ENCODE assay signal across 9 mouse cellular contexts in the genomic region with DNA sequence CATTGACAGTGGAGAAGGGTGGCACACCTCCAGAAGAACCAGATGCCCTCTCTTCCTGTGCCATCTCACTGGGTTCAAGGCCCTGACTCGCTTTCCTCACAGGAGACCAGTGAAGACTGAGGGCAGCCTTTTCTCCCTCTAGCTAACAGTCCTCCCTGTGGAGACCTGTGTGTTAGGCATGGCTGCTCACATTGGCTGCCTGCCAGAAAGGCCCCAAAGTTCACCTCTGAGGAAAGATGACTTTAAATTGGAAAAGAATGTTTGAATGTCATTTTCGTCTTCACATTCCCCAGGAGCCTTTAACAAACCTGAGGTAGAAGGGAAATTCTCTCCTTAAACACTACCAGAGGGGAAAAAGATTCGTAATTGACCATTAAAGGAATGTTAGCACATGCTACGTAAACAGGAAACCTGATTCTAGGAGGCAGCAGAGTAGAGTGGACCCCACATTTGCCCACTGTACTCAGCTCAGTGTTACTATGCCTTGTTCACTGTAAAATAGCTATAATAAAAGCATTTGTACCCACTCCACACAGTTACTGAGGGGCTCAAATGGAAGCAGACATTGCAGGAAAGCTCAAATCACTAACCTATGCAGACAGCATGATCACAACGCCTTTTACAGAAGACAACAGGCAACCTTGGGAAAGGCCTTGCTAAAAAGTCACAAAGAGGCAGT.
DNase-seq lines count a peak whose midpoint lies in the region.
"Had no signal": no experiment of that assay in that cellular context is flagged by ENCODE, and none has a peak within 500 bp of the region (broad histone marks: within the 10 kb centered on the region; RNA-seq: fewer than 3 reads in every experiment).

No protein-coding gene starts in this region.

- peak; percentile 39 to 52 for DNase-seq in cerebellum, postnatal 14 days
- DNase-seq in cerebellum, adult 11 months = no peak
- DNase-seq in testis, postnatal 10 days (ENCODE audit: low spot score) = peak; percentile 41
- DNase-seq in testis, postnatal 14 days (ENCODE audit: low spot score) = no peak
- peak; percentile 55 for DNase-seq in kidney, postnatal 14 days
- DNase-seq in gastrocnemius, postnatal 4 days (ENCODE audit: low spot score in 2 of 2) = no peak
- no peak for DNase-seq in gastrocnemius, adult 18-20 months (ENCODE audit: low spot score)
- no peak for DNase-seq in left cerebral cortex, adult 8-10 months (ENCODE audit: low spot score in 2 of 2)
- DNase-seq: heart, adult 2 months had no signal

Comparison
In these comparisons a context has a peak if more than half of its experiments do, and no peak if none do; other contexts are left out.
1. DNase-seq: peak in cerebellum, postnatal 14 days (2 of 2), testis, postnatal 10 days (single experiment) and kidney, postnatal 14 days (single experiment); none in cerebellum, adult 11 months (single experiment), testis, postnatal 14 days (single experiment), gastrocnemius, postnatal 4 days (0 of 2), gastrocnemius, adult 18-20 months (single experiment) and left cerebral cortex, adult 8-10 months (0 of 2).